Mouse (Mus musculus) stomach, postnatal 0 days (tissue): ENCODE data around the gene Zbtb24.
"Not testable (repeated sequence)": the region's sequence is repeated elsewhere in the genome, so short reads cannot be mapped to it uniquely, and the experiment has no call there.

Experiments
- CTCF ChIP-seq: IDR thresholded peaks from 2 replicates; pipeline ENCODE4 v1.5.1; 2016; ENCODE audit warnings: antibody characterized with exemption, low read depth, mild to moderate bottlenecking, moderate library complexity
- EP300 ChIP-seq: optimal IDR thresholded peaks from 2 replicates; pipeline ENCODE3; 2016; ENCODE audit warnings: antibody characterized with exemption

DNA sequence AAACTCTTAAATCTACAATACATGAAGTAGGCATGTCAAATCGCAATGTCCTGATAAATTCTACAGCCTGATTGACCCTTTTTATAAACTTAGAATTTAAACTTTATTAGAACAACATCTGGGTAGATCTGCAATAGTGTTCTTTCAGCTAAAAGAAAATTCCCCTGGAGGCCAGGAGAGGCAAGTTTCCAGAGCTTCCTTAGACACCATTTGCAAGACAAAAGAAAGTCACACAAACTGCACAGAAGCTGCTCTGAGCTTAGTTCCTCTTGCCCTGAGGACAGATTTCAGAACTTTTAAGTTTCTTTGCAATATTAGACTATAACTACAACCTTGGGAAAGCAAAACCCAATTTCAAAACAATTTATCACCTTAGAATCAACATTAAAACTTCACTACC is 36.7 kb upstream of the Zbtb24 start:
- TF ChIP-seq CTCF, EP300: not testable (repeated sequence)
